Mouse (Mus musculus): ENCODE measurements at regions not wholly inside any gene's neighbourhood (a gene's known extent, or its start where the extent isn't known, plus 50 kb on each side); places are given as distances from the start of the nearest gene placed in this dataset.

DNA sequence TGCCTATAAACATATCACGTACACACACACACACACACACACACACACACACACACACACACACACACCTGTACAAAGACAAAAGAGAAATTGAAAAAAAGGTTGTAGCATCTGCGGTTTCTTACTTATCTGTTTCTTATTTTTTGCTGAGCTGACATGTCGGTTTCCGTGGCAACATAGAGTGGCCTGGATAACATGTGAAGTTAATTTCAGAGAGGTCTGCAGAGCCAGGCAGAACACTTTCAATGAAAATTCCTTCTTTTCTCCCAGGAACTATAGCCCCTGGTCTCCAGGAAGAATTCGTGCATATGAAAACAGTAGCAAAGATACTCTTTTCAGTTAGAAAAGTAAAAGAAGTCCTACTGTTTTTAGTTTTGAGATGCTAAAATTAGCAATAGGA is 213.4 kb downstream of the Trib2 start:
- TF ChIP-seq CTCF (IDR thresholded peaks at IDR 0.05; ENCODE audit: low read depth): no peak
- no peak for TF ChIP-seq EP300 (optimal IDR thresholded peaks at IDR 0.05)
